Mouse (Mus musculus): ENCODE results near the gene Lpp. TPM values are rescaled to one million over a fixed set of nuclear protein-coding genes. Genes with fewer than 3 reads are reported as not detected.

Lpp gene
- total and polyA plus RNA-seq, 3 experiments: 0.64 to 1.2 (median 0.68) TPM

- no peak overlapping the region for H3K4me2 ChIP-seq (ENCODE audit: insufficient read depth, low read depth, poor library complexity, severe bottlenecking)
- H3K9ac ChIP-seq (ENCODE audit: insufficient read depth, low read depth): no peak overlapping the region
- H3K79me2 ChIP-seq (replicated peaks; ENCODE audit: control insufficient read depth, extremely low read depth, insufficient read depth, poor library complexity, severe bottlenecking): no peaks in the 10 kb centered on the region
- no peak overlapping the region for H3K4me3 ChIP-seq (replicated peaks in 1 of 3; ENCODE audit: low read depth in 2 of 3, low read length in 2 of 3, poor library complexity in 1 of 3)
- peaks cover 0 to 10% of the 10 kb centered on the region in 2 experiments; a peak in 2 of 4 replicates for H3K4me1 ChIP-seq (ENCODE audit: control insufficient read depth in 1 of 2, insufficient read depth in 2 of 2)
- TF ChIP-seq USF2 (conservative IDR thresholded peaks at IDR 0.05; ENCODE audit: low read depth, low read length): no peak
- no peak for TF ChIP-seq UBTF (IDR thresholded peaks at IDR 0.05; ENCODE audit: low read depth, low read length)
- TF ChIP-seq RCOR1 (conservative IDR thresholded peaks at IDR 0.05; ENCODE audit: low read depth, low read length): no peak
- TF ChIP-seq SMC3 (IDR thresholded peaks at IDR 0.05; ENCODE audit: low read depth, low read length): no peak
- TF ChIP-seq ZC3H11A (IDR thresholded peaks at IDR 0.05; ENCODE audit: low read depth, low read length): no peak
- TF ChIP-seq ZMIZ1 (IDR thresholded peaks at IDR 0.05; ENCODE audit: low read depth, low read length): no peak
- no peak for TF ChIP-seq BHLHE40 (IDR thresholded peaks at IDR 0.05; ENCODE audit: low read depth, low read length)
- no peak for TF ChIP-seq RAD21 (IDR thresholded peaks at IDR 0.05; ENCODE audit: low read depth, low read length)
- no peak for TF ChIP-seq SIN3A (IDR thresholded peaks at IDR 0.05; ENCODE audit: low read length)
- TF ChIP-seq IRF4 (IDR thresholded peaks at IDR 0.05; ENCODE audit: low read depth, low read length): no peak
- TF ChIP-seq MXI1 (IDR thresholded peaks at IDR 0.05; ENCODE audit: low read depth, low read length): no peak
- TF ChIP-seq MAFK (IDR thresholded peaks at IDR 0.05; ENCODE audit: insufficient replicate concordance, low read length): no peak
- no peak for TF ChIP-seq POLR2AphosphoS2 (IDR thresholded peaks at IDR 0.05; ENCODE audit: low read depth, low read length)
- in situ Hi-C loops (cut with MboI; ENCODE audit: low pct_ligation_motif_present, low pct_unique_long_range_greater_than_20kb, low sequenced_read_pairs) (no loop called here), dilution Hi-C loops (cut with MboI; ENCODE audit: extremely low pct_ligation_motif_present, extremely low pct_unique_long_range_greater_than_20kb, low sequenced_read_pairs) (no loop called here)
- DNase-seq (ENCODE audit: extremely low read depth): no peak
- H3K27me3 ChIP-seq (replicated peaks): no peaks in the 10 kb centered on the region
- no peaks in the 10 kb centered on the region for H3K9me3 ChIP-seq (replicated peaks; ENCODE audit: low read length)
- H3K36me3 ChIP-seq (replicated peaks in 1 of 2; ENCODE audit: control insufficient read depth in 1 of 2, insufficient read depth in 1 of 2, low read length in 1 of 2): no peaks in the 10 kb centered on the region
- H3K27ac ChIP-seq (ENCODE audit: insufficient read depth, low read depth): no peak overlapping the region
Measured at GRCm38 (mm10) chr16:25026191-25026590, 632.9 kb downstream of the Lpp start.

GRCm38 (mm10) chr16:25029548-25029947, 636.2 kb downstream of the Lpp start:
- dilution Hi-C loops (cut with MboI; ENCODE audit: extremely low pct_ligation_motif_present, extremely low pct_unique_long_range_greater_than_20kb, low sequenced_read_pairs): no loop called here
- Histone ChIP-seq H3K4me3 (replicated peaks in 1 of 3; ENCODE audit: low read depth in 2 of 3, low read length in 2 of 3, poor library complexity in 1 of 3) (no peak overlapping the region), H3K4me2 (ENCODE audit: insufficient read depth, low read depth, poor library complexity, severe bottlenecking) (no peak overlapping the region), H3K27ac (ENCODE audit: insufficient read depth, low read depth) (no peak overlapping the region), H3K4me1 (ENCODE audit: control insufficient read depth in 1 of 2, insufficient read depth in 2 of 2) (peaks cover 0 to 5% of the 10 kb centered on the region in 2 experiments; a peak in 2 of 4 replicates), H3K9me3 (replicated peaks; ENCODE audit: low read length) (peaks cover 2% of the 10 kb centered on the region), H3K79me2 (replicated peaks; ENCODE audit: control insufficient read depth, extremely low read depth, insufficient read depth, poor library complexity, severe bottlenecking) (no peaks in the 10 kb centered on the region), H3K27me3 (replicated peaks) (no peaks in the 10 kb centered on the region), H3K36me3 (replicated peaks in 1 of 2; ENCODE audit: control insufficient read depth in 1 of 2, insufficient read depth in 1 of 2, low read length in 1 of 2) (no peaks in the 10 kb centered on the region), H3K9ac (ENCODE audit: insufficient read depth, low read depth) (no peak overlapping the region)
- in situ Hi-C loops (cut with MboI; ENCODE audit: low pct_ligation_motif_present, low pct_unique_long_range_greater_than_20kb, low sequenced_read_pairs): no loop called here
- TF ChIP-seq ZMIZ1 (IDR thresholded peaks at IDR 0.05; ENCODE audit: low read depth, low read length): no peak
- TF ChIP-seq KAT2A (IDR thresholded peaks at IDR 0.05; ENCODE audit: insufficient replicate concordance, low read length): no peak
- TF ChIP-seq MXI1 (IDR thresholded peaks at IDR 0.05; ENCODE audit: low read depth, low read length): no peak
- TF ChIP-seq ZC3H11A (IDR thresholded peaks at IDR 0.05; ENCODE audit: low read depth, low read length): no peak
- TF ChIP-seq PAX5 (IDR thresholded peaks at IDR 0.05; ENCODE audit: low read length): no peak
- TF ChIP-seq RCOR1 (conservative IDR thresholded peaks at IDR 0.05; ENCODE audit: low read depth, low read length): no peak
- TF ChIP-seq E2F4 (IDR thresholded peaks at IDR 0.05; ENCODE audit: insufficient replicate concordance, low read depth, low read length): no peak
- TF ChIP-seq SMC3 (IDR thresholded peaks at IDR 0.05; ENCODE audit: low read depth, low read length): no peak
- TF ChIP-seq UBTF (IDR thresholded peaks at IDR 0.05; ENCODE audit: low read depth, low read length): no peak
- no peak for TF ChIP-seq ETS1 (conservative IDR thresholded peaks at IDR 0.05; ENCODE audit: low read depth, low read length)
- no peak for TF ChIP-seq JUN (IDR thresholded peaks at IDR 0.05; ENCODE audit: insufficient read depth, low read depth, low read length)
- no peak for TF ChIP-seq ZKSCAN1 (IDR thresholded peaks at IDR 0.05; ENCODE audit: borderline replicate concordance, low read depth, low read length)
- TF ChIP-seq TCF12 (IDR thresholded peaks at IDR 0.05; ENCODE audit: low read depth, low read length): no peak
- no peak for TF ChIP-seq TBP (conservative IDR thresholded peaks at IDR 0.05; ENCODE audit: low read depth, low read length)
- no peak for DNase-seq (ENCODE audit: extremely low read depth)

Measured in CH12.LX (cell line).